Mouse (Mus musculus): ENCODE measurements around the gene Mxd1.

DNA sequence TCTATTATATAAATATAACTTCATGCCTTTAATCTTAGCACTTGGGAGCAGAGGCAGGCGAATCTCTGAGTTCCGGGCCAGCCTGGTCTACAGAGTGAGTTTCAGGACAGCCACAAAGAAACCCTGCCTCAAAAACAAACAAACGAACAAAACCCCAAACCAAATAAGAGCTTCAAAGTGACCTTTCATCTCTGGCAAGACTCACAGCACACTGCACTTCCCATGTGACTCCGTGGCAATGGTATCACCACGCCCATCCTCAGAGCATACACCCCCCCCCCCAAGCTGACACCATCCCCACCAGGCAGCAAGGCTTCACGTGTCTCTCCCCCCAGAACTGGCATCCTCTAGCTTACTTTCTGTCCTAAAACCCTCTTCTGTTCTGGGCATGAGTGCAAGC, 28.9 kb upstream of the Mxd1 start:
- TF ChIP-seq CTCF (IDR thresholded peaks at IDR 0.05; ENCODE audit: borderline replicate concordance, insufficient read depth, low read length), result no peak
- no peak for TF ChIP-seq POLR2A (IDR thresholded peaks at IDR 0.05; ENCODE audit: low read depth, low read length)

Data from embryonic fibroblast, embryonic 13.5 days (primary cell).